Mouse (Mus musculus) thymus, adult 2 months (tissue): Measurements from ENCODE around the gene Ulk3.

Experiments
- CTCF ChIP-seq: fragments of 200-500 bp; IDR thresholded peaks from 2 replicates; pipeline ENCODE4 v1.5.1; 2012; ENCODE audit warnings: mild to moderate bottlenecking, control low read depth, low read length, moderate library complexity, borderline replicate concordance; ENCODE audit not compliant: control insufficient read depth, poor library complexity, insufficient read depth; ENCODE audit errors: extremely low read depth
- POLR2A ChIP-seq: fragments of 200-500 bp; IDR thresholded peaks from 2 replicates; pipeline ENCODE4 v1.6.1; 2012; ENCODE audit warnings: mild to moderate bottlenecking, low read length, control low read depth, moderate library complexity; ENCODE audit not compliant: control insufficient read depth, poor library complexity, insufficient read depth; ENCODE audit errors: extremely low read depth

- TF ChIP-seq CTCF: no peak
- TF ChIP-seq POLR2A: no peak
Measured at GRCm38 (mm10) chr9:57637272-57637671, 48.0 kb downstream of the Ulk3 start.
